ENCODE assay signal across 10 mouse cellular contexts in the genomic region with DNA sequence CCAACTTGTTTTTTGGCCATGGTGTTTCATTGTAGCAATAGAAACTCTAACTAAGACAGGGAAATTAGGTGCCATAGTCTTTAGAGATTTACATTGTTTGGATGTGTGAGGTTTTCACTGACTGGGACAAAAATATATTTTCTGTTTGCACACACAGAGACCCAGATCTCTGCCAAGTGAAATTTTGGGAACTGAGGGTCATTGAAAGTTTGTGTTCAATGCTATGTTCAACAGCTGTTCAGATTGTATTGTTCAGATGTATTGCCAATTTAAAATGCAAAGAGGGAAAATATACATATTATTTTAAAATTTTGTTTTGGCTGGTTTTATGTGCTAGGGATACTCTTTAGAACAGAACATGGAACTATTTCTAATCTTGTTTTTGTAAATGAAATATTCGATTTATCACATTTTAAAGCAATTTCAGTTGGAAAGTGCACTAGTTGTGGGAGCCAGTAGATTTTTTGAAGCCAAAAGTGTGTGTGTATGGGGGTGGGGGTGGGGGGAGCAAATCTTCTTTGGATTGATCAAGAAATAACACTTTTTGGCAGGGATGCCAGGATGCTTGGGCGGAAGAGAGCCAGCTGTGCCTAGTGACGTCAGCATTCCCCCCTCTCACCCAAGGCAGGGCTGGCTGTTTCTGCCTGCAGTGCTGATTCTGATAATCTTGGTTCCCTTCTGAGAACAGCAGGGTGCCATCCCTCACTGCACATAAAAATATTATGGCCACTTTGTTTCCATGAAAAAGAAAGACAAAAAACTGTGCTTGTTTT. TPM values are rescaled to one million over a fixed set of nuclear protein-coding genes. Genes with fewer than 3 reads are reported as not detected.
DNase-seq lines count a peak whose midpoint lies in the region; ATAC-seq and TF ChIP-seq lines count a peak whose summit lies in the region.
"Had no signal": no experiment of that assay in that cellular context is flagged by ENCODE, and none has a peak within 500 bp of the region (broad histone marks: within the 10 kb centered on the region; RNA-seq: fewer than 3 reads in every experiment).

No protein-coding gene starts in this region.

- H3K9ac ChIP-seq in lung, postnatal 0 days (replicated peaks; ENCODE audit: low read depth), result no peak overlapping the region
- no peak overlapping the region for H3K9ac ChIP-seq in hindbrain, embryonic 16.5 days (ENCODE audit: low read depth, low read length)
- H3K9ac ChIP-seq: liver, embryonic 13.5 days had no signal

- H3K4me1 ChIP-seq in heart, embryonic 10.5 days, result peaks cover 5% of the 10 kb centered on the region; the same call in 1 of the 2 replicates
- H3K4me1 ChIP-seq in lung, postnatal 0 days (ENCODE audit: insufficient read depth, low read depth, low read length), result no peaks in the 10 kb centered on the region
- no peaks in the 10 kb centered on the region for H3K4me1 ChIP-seq in hindbrain, embryonic 16.5 days (ENCODE audit: control insufficient read depth, insufficient read depth, low read depth, low read length)
- H3K4me1 ChIP-seq: liver, embryonic 13.5 days had no signal

- 70% methylated on average over 3 of the region's 3 CpGs for WGBS in heart, embryonic 10.5 days
- WGBS in lung, postnatal 0 days, result 45% methylated on average over 3 of the region's 3 CpGs
- WGBS in hindbrain, embryonic 16.5 days, result 50% methylated on average over 3 of the region's 3 CpGs

- TF ChIP-seq EP300 in lung, postnatal 0 days (IDR thresholded peaks at IDR 0.05), result peak; percentile 11; the same call in 1 of the 2 replicates

- no peaks in the 10 kb centered on the region for H3K27me3 ChIP-seq in heart, embryonic 10.5 days (ENCODE audit: insufficient read depth, poor library complexity, severe bottlenecking)
- H3K27me3 ChIP-seq in lung, postnatal 0 days (replicated peaks; ENCODE audit: insufficient read depth, low read length), result no peaks in the 10 kb centered on the region
- H3K27me3 ChIP-seq in hindbrain, embryonic 16.5 days (replicated peaks; ENCODE audit: control insufficient read depth, insufficient read depth, low read length), result no peaks in the 10 kb centered on the region
- H3K27me3 ChIP-seq: liver, embryonic 13.5 days had no signal

- H3K9me3 ChIP-seq in heart, embryonic 10.5 days, result 0 out of 2 replicates have a peak, but pooled peaks cover 3% of the 10 kb centered on the region
- H3K9me3 ChIP-seq in lung, postnatal 0 days (ENCODE audit: low read length), result no peaks in the 10 kb centered on the region
- no peaks in the 10 kb centered on the region for H3K9me3 ChIP-seq in hindbrain, embryonic 16.5 days (ENCODE audit: control insufficient read depth, low read length)
- H3K9me3 ChIP-seq: liver, embryonic 13.5 days had no signal

- DNase-seq in heart, postnatal 10 days, result peak; percentile 37 to 38
- no peak for DNase-seq in heart, embryonic 10.5 days (ENCODE audit: low spot score)
- peak; percentile 32 for DNase-seq in urinary bladder, postnatal 14 days (ENCODE audit: low spot score)
- DNase-seq in urinary bladder, postnatal 25 days (ENCODE audit: low spot score), result no peak
- peak; percentile 86 for DNase-seq in lung, postnatal 0 days (ENCODE audit: low spot score)
- no peak for DNase-seq in embryo, embryonic 10 days (ENCODE audit: low spot score)
- DNase-seq: liver, embryonic 13.5 days; thymus, postnatal 36 days had no signal

- intact Hi-C loops in heart, postnatal 10 days (cut with DNase I), result no loop called here

- H3K4me2 ChIP-seq in lung, postnatal 0 days (replicated peaks; ENCODE audit: low read depth, low read length), result no peak overlapping the region
- no peak overlapping the region for H3K4me2 ChIP-seq in hindbrain, embryonic 16.5 days (ENCODE audit: low read length)
- H3K4me2 ChIP-seq: liver, embryonic 13.5 days had no signal

- no peak for TF ChIP-seq CTCF in lung, postnatal 0 days (IDR thresholded peaks at IDR 0.05)

- H3K27ac ChIP-seq in heart, embryonic 10.5 days, result no peak overlapping the region
- no peak overlapping the region for H3K27ac ChIP-seq in lung, postnatal 0 days (ENCODE audit: low read length)
- no peak overlapping the region for H3K27ac ChIP-seq in hindbrain, embryonic 16.5 days (ENCODE audit: low read depth, low read length)
- H3K27ac ChIP-seq: kidney, postnatal 0 days; liver, embryonic 13.5 days had no signal

- peak; percentile 93 for ATAC-seq in lung, postnatal 0 days
- no peak for ATAC-seq in hindbrain, embryonic 16.5 days

- H3K4me3 ChIP-seq in heart, embryonic 10.5 days, result no peak overlapping the region
- no peak overlapping the region for H3K4me3 ChIP-seq in lung, postnatal 0 days (ENCODE audit: low read depth, low read length)
- no peak overlapping the region for H3K4me3 ChIP-seq in hindbrain, embryonic 16.5 days (ENCODE audit: low read length)
- H3K4me3 ChIP-seq: liver, embryonic 13.5 days had no signal

- H3K36me3 ChIP-seq in heart, embryonic 10.5 days, result 0 out of 2 replicates have a peak, but pooled peaks cover 3% of the 10 kb centered on the region
- H3K36me3 ChIP-seq in lung, postnatal 0 days (ENCODE audit: insufficient read depth, low read length), result no peaks in the 10 kb centered on the region
- no peaks in the 10 kb centered on the region for H3K36me3 ChIP-seq in hindbrain, embryonic 16.5 days (ENCODE audit: control insufficient read depth, insufficient read depth, low read length)
- H3K36me3 ChIP-seq: liver, embryonic 13.5 days had no signal

RNA-seq across cellular contexts. Expression of a gene that starts 28.6 kb away (rescaled TPM):
- 10 to 100 TPM; 14.1 to 15.0 TPM for total RNA-seq in heart, postnatal 10 days (2021)
- polyA plus RNA-seq in heart, embryonic 10.5 days (2016; fragmentation: Nextera tagmentation; extraction: Ambion mirVana), result 2.8 and 3.1 TPM in 2 replicates
- 4.4 and 5.0 TPM in 2 replicates for polyA plus RNA-seq in lung, postnatal 0 days (2015; fragmentation: Nextera tagmentation; extraction: Ambion mirVana)
- polyA plus RNA-seq in hindbrain, embryonic 16.5 days (2015; fragmentation: Nextera tagmentation; extraction: Ambion mirVana), result 38.6 and 41.3 TPM in 2 replicates

Comparison
In these comparisons a context has a peak if more than half of its experiments do, and no peak if none do; other contexts are left out.
1. DNase-seq: peak in heart, postnatal 10 days (2 of 2), urinary bladder, postnatal 14 days (single experiment) and lung, postnatal 0 days (single experiment); none in heart, embryonic 10.5 days (single experiment), urinary bladder, postnatal 25 days (single experiment) and embryo, embryonic 10 days (single experiment).